Mouse (Mus musculus) CH12.LX (cell line): ENCODE results near the gene Mad1l1. TPM values are rescaled to one million over a fixed set of nuclear protein-coding genes. Genes with fewer than 3 reads are reported as not detected.

Experiments
- DNase-seq: peaks from one replicate; pipeline ENCODE4 v3.0.0-alpha.2; 2013; ENCODE audit errors: extremely low read depth
- H3K27ac ChIP-seq: 2 replicates; pipeline ENCODE4 v1.5.1; 2012; ENCODE audit warnings: low read depth, mild to moderate bottlenecking, control low read depth, moderate library complexity; ENCODE audit not compliant: insufficient read depth
- H3K27me3 ChIP-seq: replicated peaks from 2 replicates; pipeline ENCODE3; 2012; ENCODE audit warnings: inconsistent platforms
- H3K36me3 ChIP-seq, 2 experiments: replicated peaks in 1 of 2; 2 replicates each; pipeline versions ENCODE3 to v1.6.1; 2012; ENCODE audit warnings: inconsistent platforms in 1 of 2, low read length in 1 of 2, mild to moderate bottlenecking in 1 of 2, mixed read lengths in 1 of 2, moderate library complexity in 1 of 2; ENCODE audit not compliant: control insufficient read depth in 1 of 2, insufficient read depth in 1 of 2
- H3K4me1 ChIP-seq, 2 experiments: 2 replicates each; pipeline ENCODE4 v1.6.1; 2012; ENCODE audit warnings: inconsistent platforms in 1 of 2, moderate library complexity in 1 of 2; ENCODE audit not compliant: insufficient read depth in 2 of 2, control insufficient read depth in 1 of 2
- H3K4me2 ChIP-seq: 2 replicates; pipeline ENCODE4 v1.6.1; 2012; ENCODE audit warnings: low read depth, mild to moderate bottlenecking, control low read depth; ENCODE audit not compliant: poor library complexity, insufficient read depth, severe bottlenecking
- H3K4me3 ChIP-seq, 3 experiments: fragments of 150-350 bp in 1 of 3; sonication (generic) in 1 of 3; replicated peaks in 1 of 3; 2 replicates each; pipeline versions ENCODE3 to v1.5.1; 2011 to 2012; ENCODE audit warnings: low read depth in 2 of 3, low read length in 2 of 3, mild to moderate bottlenecking in 2 of 3, moderate library complexity in 2 of 3, control low read depth in 1 of 3, improper control_type of control experiment in 1 of 3, inconsistent platforms in 1 of 3, mixed read lengths in 1 of 3; ENCODE audit not compliant: poor library complexity in 1 of 3
- H3K79me2 ChIP-seq: replicated peaks from 2 replicates; pipeline ENCODE4 v1.6.1; 2012; ENCODE audit warnings: mild to moderate bottlenecking, moderate library complexity; ENCODE audit not compliant: control insufficient read depth, poor library complexity, insufficient read depth, severe bottlenecking; ENCODE audit errors: extremely low read depth
- H3K9ac ChIP-seq: 2 replicates; pipeline ENCODE4 v1.6.1; 2012; ENCODE audit warnings: low read depth, mild to moderate bottlenecking, control low read depth, moderate library complexity; ENCODE audit not compliant: insufficient read depth
- H3K9me3 ChIP-seq: replicated peaks from 2 replicates; pipeline ENCODE3; 2012; ENCODE audit warnings: low read length, inconsistent platforms, mixed read lengths
- BHLHE40 ChIP-seq: IDR thresholded peaks from 2 replicates; pipeline ENCODE4 v1.6.1; 2011; ENCODE audit warnings: mild to moderate bottlenecking, low read depth, low read length, improper control_type of control experiment
- CHD1 ChIP-seq: IDR thresholded peaks from 2 replicates; pipeline ENCODE4 v1.6.1; 2012; ENCODE audit warnings: low read depth, low read length, improper control_type of control experiment, inconsistent platforms
- CHD2 ChIP-seq: IDR thresholded peaks from 2 replicates; pipeline ENCODE4 v1.6.1; 2011; ENCODE audit warnings: low read length, improper control_type of control experiment
- CTCF ChIP-seq, 2 experiments: IDR thresholded peaks in 1 of 2; conservative IDR thresholded peaks in 1 of 2; 2 replicates each; pipeline ENCODE4 v1.5.1; 2011 to 2012; ENCODE audit warnings: low read depth in 2 of 2, low read length in 2 of 2, improper control_type of control experiment in 1 of 2, inconsistent platforms in 1 of 2, mild to moderate bottlenecking in 1 of 2, moderate library complexity in 1 of 2
- ETS1 ChIP-seq: conservative IDR thresholded peaks from 2 replicates; pipeline ENCODE4 v1.6.1; 2012; ENCODE audit warnings: low read depth, mild to moderate bottlenecking, inconsistent platforms, low read length, improper control_type of control experiment, moderate library complexity
- HCFC1 ChIP-seq: IDR thresholded peaks from 2 replicates; pipeline ENCODE4 v1.6.1; 2012; ENCODE audit warnings: low read depth, mild to moderate bottlenecking, inconsistent platforms, low read length, improper control_type of control experiment
- IRF4 ChIP-seq: IDR thresholded peaks from 2 replicates; pipeline ENCODE4 v1.6.1; 2014; ENCODE audit warnings: low read depth, mild to moderate bottlenecking, inconsistent platforms, low read length, improper control_type of control experiment
- MAFK ChIP-seq: IDR thresholded peaks from 2 replicates; pipeline ENCODE4 v1.6.1; 2011; ENCODE audit warnings: low read length, improper control_type of control experiment; ENCODE audit not compliant: insufficient replicate concordance
- MAZ ChIP-seq: IDR thresholded peaks from 2 replicates; pipeline ENCODE4 v1.6.1; 2012; ENCODE audit warnings: low read depth, mild to moderate bottlenecking, inconsistent platforms, low read length, improper control_type of control experiment, moderate library complexity
- NELFE ChIP-seq: IDR thresholded peaks from 2 replicates; pipeline ENCODE4 v1.6.1; 2011; ENCODE audit warnings: low read depth, low read length, improper control_type of control experiment
- RAD21 ChIP-seq: IDR thresholded peaks from 2 replicates; pipeline ENCODE4 v1.6.1; 2011; ENCODE audit warnings: low read depth, mild to moderate bottlenecking, low read length, improper control_type of control experiment, moderate library complexity
- SMC3 ChIP-seq: IDR thresholded peaks from 2 replicates; pipeline ENCODE4 v1.6.1; 2011; ENCODE audit warnings: low read depth, low read length, improper control_type of control experiment
- TCF12 ChIP-seq: IDR thresholded peaks from 2 replicates; pipeline ENCODE4 v1.6.1; 2014; ENCODE audit warnings: low read depth, mild to moderate bottlenecking, inconsistent platforms, low read length, improper control_type of control experiment
- USF2 ChIP-seq: conservative IDR thresholded peaks from 2 replicates; pipeline ENCODE4 v1.6.1; 2011; ENCODE audit warnings: low read depth, low read length, improper control_type of control experiment
- ZMIZ1 ChIP-seq: IDR thresholded peaks from 2 replicates; pipeline ENCODE4 v1.6.1; 2012; ENCODE audit warnings: low read depth, mild to moderate bottlenecking, inconsistent platforms, low read length, improper control_type of control experiment
- ZNF384 ChIP-seq: IDR thresholded peaks from 2 replicates; pipeline ENCODE4 v1.6.1; 2012; ENCODE audit warnings: low read depth, low read length, improper control_type of control experiment, inconsistent platforms
- dilution Hi-C: fragments of 300-500 bp; cut with MboI; formaldehyde crosslinking; loops from 2 replicates; pipeline ENCODE4 v1.14.3; 2020; ENCODE audit warnings: low sequenced_read_pairs; ENCODE audit not compliant: extremely low pct_unique_long_range_greater_than_20kb, extremely low pct_ligation_motif_present
- in situ Hi-C: fragments of 300-500 bp; cut with MboI; formaldehyde crosslinking; loops from 3 replicates; pipeline ENCODE4 v1.14.3; 2019; ENCODE audit warnings: low sequenced_read_pairs, low pct_ligation_motif_present, low pct_unique_long_range_greater_than_20kb, mixed read lengths
- polyA plus RNA-seq: library from polyadenylated mRNA; unstranded; fragments of >175 nt; gene quantifications from 2 replicates; pipeline ENCODE4 v1.2.1, GENCODE M21; 2012; ENCODE audit warnings: low read depth; ENCODE audit not compliant: insufficient read length
- total RNA-seq, 2 experiments: library from RNA; depleted of rRNA; stranded (reverse); fragments of 300-350 nt in 1 of 2; fragments of >200 nt in 1 of 2; gene quantifications; 2 replicates each; pipeline ENCODE4 v1.2.3; 2012 to 2014

Mad1l1 gene
- total and polyA plus RNA-seq, 3 experiments = 24.8 to 45.6 (median 28.9) TPM

DNA sequence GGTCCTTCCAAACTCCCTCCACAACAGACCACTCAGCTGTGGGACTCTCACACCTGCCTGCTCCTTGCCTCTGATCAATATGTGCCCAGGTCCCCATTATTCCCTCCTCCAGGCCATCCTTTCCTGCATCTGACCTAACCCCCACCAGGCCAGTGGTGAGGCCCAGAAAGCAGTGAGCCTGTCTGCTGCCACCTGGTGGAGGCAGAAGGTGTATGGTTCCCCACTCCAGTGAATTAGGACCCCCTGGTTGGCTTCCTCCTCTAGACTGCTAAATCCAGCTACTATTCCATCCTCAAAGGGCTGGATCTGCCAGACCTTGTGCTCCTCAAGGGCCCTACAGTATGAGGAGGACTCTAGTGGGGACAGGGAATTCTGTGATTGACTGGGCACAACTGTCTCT, 181.1 kb downstream of the Mad1l1 start:
- Histone ChIP-seq H3K27me3 (no peaks in the 10 kb centered on the region), H3K79me2 (no peaks in the 10 kb centered on the region), H3K4me3 (no peak overlapping the region), H3K9me3 (no peaks in the 10 kb centered on the region), H3K4me2 (no peak overlapping the region), H3K27ac (no peak overlapping the region), H3K9ac (no peak overlapping the region), H3K4me1 (peaks cover 0 to 10% of the 10 kb centered on the region in 2 experiments; a peak in 1 of 4 replicates), H3K36me3 (peaks cover 2 to 73% of the 10 kb centered on the region in 2 experiments)
- dilution Hi-C loops = no loop called here
- peak; percentile 44 for DNase-seq
- in situ Hi-C loops = no loop called here
- TF ChIP-seq USF2 = no peak
- no peak for TF ChIP-seq ETS1
- 0 out of 2 replicates have a peak, but pooled peaks have one; percentile 33 for TF ChIP-seq MAZ
- TF ChIP-seq SMC3 = peak; percentile 79
- peak; percentile 45 for TF ChIP-seq RAD21
- TF ChIP-seq CTCF (conservative IDR thresholded peaks at IDR 0.05 in 1 of 2, IDR thresholded peaks at IDR 0.05 in 1 of 2; ENCODE audit: low read depth in 2 of 2, low read length in 2 of 2) = peak; percentile 45 to 70; a peak in 3 of 4 replicates

DNA sequence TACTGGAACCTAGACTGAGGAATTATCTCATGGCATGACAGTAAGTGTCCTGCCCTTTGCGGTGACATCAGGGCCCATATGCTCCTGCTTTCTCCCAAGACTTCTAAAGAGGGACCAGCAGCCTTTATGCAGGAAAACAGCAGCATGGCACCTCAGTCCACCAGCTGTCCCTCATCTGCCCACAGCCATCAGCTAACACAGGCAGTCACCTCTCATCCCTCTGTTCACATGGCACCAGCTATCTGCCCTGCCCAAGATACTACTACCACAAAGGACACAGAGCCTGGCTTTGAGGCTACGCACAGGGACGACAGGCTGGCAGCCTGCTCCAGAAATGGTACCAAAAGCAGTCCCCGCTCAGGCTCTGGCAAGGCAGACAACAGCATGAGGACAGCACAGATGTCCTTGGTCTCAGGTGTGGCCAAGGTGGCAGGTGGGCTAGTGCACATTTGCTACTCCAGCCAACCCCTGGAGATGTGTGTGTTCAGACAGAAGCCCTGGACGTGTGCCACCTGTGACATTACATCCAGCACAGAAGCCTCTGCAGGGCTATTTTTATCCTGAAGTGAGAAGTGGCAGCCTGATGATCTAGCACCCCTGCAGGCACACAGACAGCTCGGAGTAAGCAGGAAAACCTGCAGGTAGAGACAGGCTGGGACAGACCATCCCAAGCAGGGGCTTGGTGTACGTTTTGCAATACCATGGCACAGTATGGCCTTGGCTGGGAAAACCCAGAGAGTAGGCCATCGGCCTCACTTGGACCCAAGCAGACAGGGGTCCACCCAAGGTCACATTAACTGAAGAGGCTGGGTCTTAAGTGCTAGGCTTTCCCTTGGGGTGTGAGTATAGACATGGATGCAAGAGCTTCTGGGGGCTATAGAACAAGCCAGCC, 185.4 kb downstream of the Mad1l1 start:
- in situ Hi-C loops = no loop called here
- dilution Hi-C loops = no loop called here
- no peak for DNase-seq
- no peaks in the 10 kb centered on the region for H3K9me3 ChIP-seq
- H3K4me2 ChIP-seq = no peak overlapping the region
- no peak overlapping the region for H3K9ac ChIP-seq
- H3K36me3 ChIP-seq = peaks cover 2 to 78% of the 10 kb centered on the region in 2 experiments
- H3K27me3 ChIP-seq = no peaks in the 10 kb centered on the region
- no peak overlapping the region for H3K4me3 ChIP-seq
- no peak for TF ChIP-seq CHD2
- no peak for TF ChIP-seq BHLHE40
- no peak for TF ChIP-seq NELFE
- no peak for TF ChIP-seq CHD1
- no peak for TF ChIP-seq CTCF (conservative IDR thresholded peaks at IDR 0.05 in 1 of 2, IDR thresholded peaks at IDR 0.05 in 1 of 2; ENCODE audit: low read depth in 2 of 2, low read length in 2 of 2)
- TF ChIP-seq MAFK = no peak
- no peak for TF ChIP-seq HCFC1
- TF ChIP-seq SMC3 = no peak
- no peak for TF ChIP-seq ZMIZ1
- no peak for TF ChIP-seq ZNF384
- no peak for TF ChIP-seq IRF4
- TF ChIP-seq TCF12 = no peak
- H3K27ac ChIP-seq = no peak overlapping the region
- no peaks in the 10 kb centered on the region for H3K79me2 ChIP-seq
- H3K4me1 ChIP-seq = peaks cover 0 to 18% of the 10 kb centered on the region in 2 experiments; a peak in 2 of 4 replicates
